Mouse (Mus musculus): ENCODE data around the gene Zc3h7b.

DNA sequence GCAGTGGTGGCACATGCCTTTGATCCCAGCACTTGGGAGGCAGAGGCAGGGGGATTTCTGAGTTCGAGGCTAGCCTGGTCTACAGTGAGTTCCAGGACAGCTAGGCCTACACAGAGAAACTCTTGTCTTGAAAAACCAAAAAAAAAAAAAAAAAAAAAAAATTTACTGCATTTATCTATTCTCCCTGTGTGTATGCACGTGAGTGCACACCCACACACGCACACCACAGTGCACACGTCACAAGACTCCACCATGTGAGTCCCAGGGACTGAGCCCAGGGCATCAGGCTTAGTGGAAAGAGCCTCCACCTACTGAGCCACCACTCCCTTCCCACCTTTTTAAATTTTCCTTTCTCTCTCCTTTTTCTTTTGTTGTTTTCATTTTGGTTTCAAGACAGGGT is 85.7 kb downstream of the Zc3h7b start:
- TF ChIP-seq CTCF (IDR thresholded peaks at IDR 0.05 in 2 of 3, conservative IDR thresholded peaks at IDR 0.05 in 1 of 3; ENCODE audit: control insufficient read depth in 1 of 3, insufficient read depth in 1 of 3, low read depth in 2 of 3, low read length in 3 of 3, poor library complexity in 1 of 3, severe bottlenecking in 1 of 3) (no peak), CHD1 (IDR thresholded peaks at IDR 0.05; ENCODE audit: low read depth, low read length) (no peak), MAFK (IDR thresholded peaks at IDR 0.05; ENCODE audit: borderline replicate concordance, low read depth, low read length) (no peak), ZMIZ1 (IDR thresholded peaks at IDR 0.05; ENCODE audit: low read depth, low read length) (no peak), TAL1 (IDR thresholded peaks at IDR 0.05; ENCODE audit: low read length) (no peak), ETS1 (IDR thresholded peaks at IDR 0.05; ENCODE audit: low read depth, low read length) (no peak), POLR2AphosphoS2 (IDR thresholded peaks at IDR 0.05; ENCODE audit: low read length) (no peak), ZNF384 (IDR thresholded peaks at IDR 0.05; ENCODE audit: low read depth, low read length) (peak; percentile 72), POLR2A (IDR thresholded peaks at IDR 0.05; ENCODE audit: control insufficient read depth in 1 of 2, insufficient read depth in 1 of 2, low read depth in 1 of 2, low read length in 2 of 2, poor library complexity in 1 of 2) (no peak), TBP (IDR thresholded peaks at IDR 0.05; ENCODE audit: low read depth, low read length) (no peak), ZC3H11A (IDR thresholded peaks at IDR 0.05; ENCODE audit: low read depth, low read length) (no peak), E2F4 (IDR thresholded peaks at IDR 0.05; ENCODE audit: borderline replicate concordance, low read depth, low read length) (no peak), MXI1 (IDR thresholded peaks at IDR 0.05; ENCODE audit: low read depth, low read length) (no peak)
